11 mouse cellular contexts compared by ENCODE assay signal in genomic region chr5:101523902-101524301, GRCm38 (mm10).
DNase-seq lines count a peak whose midpoint lies in the region; ATAC-seq and TF ChIP-seq lines count a peak whose summit lies in the region.
"Had no signal": no experiment of that assay in that cellular context is flagged by ENCODE, and none has a peak within 500 bp of the region (broad histone marks: within the 10 kb centered on the region; RNA-seq: fewer than 3 reads in every experiment).

No protein-coding gene starts in this region.

- no peak overlapping the region for H3K9ac ChIP-seq in midbrain, embryonic 11.5 days (ENCODE audit: low read length)
- H3K9ac ChIP-seq: stomach, embryonic 15.5 days had no signal

- no peak for DNase-seq in Patski (ENCODE audit: low read depth, low spot score)
- DNase-seq in embryo, embryonic 10 days (ENCODE audit: low spot score): peak; percentile 67
- DNase-seq in forelimb bud, embryonic 11.5 days (ENCODE audit: low read depth, low spot score): peak; percentile 35
- no peak for DNase-seq in midbrain, embryonic 11.5 days (ENCODE audit: low spot score, missing footprints)
- DNase-seq in cerebellum, postnatal 36 days: no peak
- no peak for DNase-seq in cerebellum, adult 9-11 months
- DNase-seq in right cerebral cortex, adult 2 months (ENCODE audit: low spot score in 2 of 2): no peak
- no peak for DNase-seq in gastrocnemius, postnatal 25 days
- DNase-seq: right cerebral cortex, adult 18-20 months had no signal

- 0 out of 2 replicates have a peak overlapping the region, but pooled peaks have one; percentile 20 for H3K27ac ChIP-seq in midbrain, embryonic 11.5 days (ENCODE audit: low read depth, low read length)
- H3K27ac ChIP-seq: stomach, embryonic 15.5 days had no signal

- WGBS in midbrain, embryonic 11.5 days: 6% methylated on average over 7 of the region's 7 CpGs

- no peak overlapping the region for H3K4me2 ChIP-seq in midbrain, embryonic 11.5 days
- H3K4me2 ChIP-seq: stomach, embryonic 15.5 days had no signal

- peaks cover 34% of the 10 kb centered on the region for H3K4me1 ChIP-seq in midbrain, embryonic 11.5 days (ENCODE audit: control insufficient read depth, insufficient read depth, low read length)
- H3K4me1 ChIP-seq: stomach, embryonic 15.5 days had no signal

- TF ChIP-seq CTCF in Patski (IDR thresholded peaks at IDR 0.05): no peak

- no peak overlapping the region for H3K4me3 ChIP-seq in midbrain, embryonic 11.5 days (ENCODE audit: low read depth, low read length)
- H3K4me3 ChIP-seq: stomach, embryonic 15.5 days had no signal

- H3K36me3 ChIP-seq in midbrain, embryonic 11.5 days (ENCODE audit: control insufficient read depth, insufficient read depth, low read length): no peaks in the 10 kb centered on the region
- H3K36me3 ChIP-seq: G1E; stomach, embryonic 15.5 days had no signal

- POLR2A ChIA-PET in Patski (lab: Charles Lee): no interaction called here

- in situ Hi-C loops in Patski (cut with MboI; ENCODE audit: low pct_unique_long_range_greater_than_20kb): no loop called here

- H3K9me3 ChIP-seq in midbrain, embryonic 11.5 days (ENCODE audit: control insufficient read depth, low read length): no peaks in the 10 kb centered on the region
- H3K9me3 ChIP-seq: stomach, embryonic 15.5 days had no signal

- ATAC-seq in Patski: peak; percentile 31
- ATAC-seq in midbrain, embryonic 11.5 days (ENCODE audit: low FRiP score): 0 out of 2 replicates have a peak, but pooled peaks have one; percentile 8

- peaks cover 25% of the 10 kb centered on the region for H3K27me3 ChIP-seq in Patski
- H3K27me3 ChIP-seq in midbrain, embryonic 11.5 days (ENCODE audit: control insufficient read depth, insufficient read depth, low read length): peaks cover 93% of the 10 kb centered on the region
- H3K27me3 ChIP-seq: stomach, embryonic 15.5 days had no signal

- CTCF ChIA-PET in Patski (lab: Charles Lee): no interaction called here

Comparison
In these comparisons a context has a peak if more than half of its experiments do, and no peak if none do; other contexts are left out.
1. DNase-seq: peak in embryo, embryonic 10 days (single experiment) and forelimb bud, embryonic 11.5 days (single experiment); none in Patski (single experiment), midbrain, embryonic 11.5 days (single experiment), cerebellum, postnatal 36 days (0 of 2), cerebellum, adult 9-11 months (single experiment), right cerebral cortex, adult 2 months (0 of 2) and gastrocnemius, postnatal 25 days (single experiment).